Mouse (Mus musculus): Measurements from ENCODE around the gene Prkn. TPM values are rescaled to one million over a fixed set of nuclear protein-coding genes. Genes with fewer than 3 reads are reported as not detected.

Prkn gene
- polyA plus RNA-seq, 1 experiment: 28.0 TPM

DNA sequence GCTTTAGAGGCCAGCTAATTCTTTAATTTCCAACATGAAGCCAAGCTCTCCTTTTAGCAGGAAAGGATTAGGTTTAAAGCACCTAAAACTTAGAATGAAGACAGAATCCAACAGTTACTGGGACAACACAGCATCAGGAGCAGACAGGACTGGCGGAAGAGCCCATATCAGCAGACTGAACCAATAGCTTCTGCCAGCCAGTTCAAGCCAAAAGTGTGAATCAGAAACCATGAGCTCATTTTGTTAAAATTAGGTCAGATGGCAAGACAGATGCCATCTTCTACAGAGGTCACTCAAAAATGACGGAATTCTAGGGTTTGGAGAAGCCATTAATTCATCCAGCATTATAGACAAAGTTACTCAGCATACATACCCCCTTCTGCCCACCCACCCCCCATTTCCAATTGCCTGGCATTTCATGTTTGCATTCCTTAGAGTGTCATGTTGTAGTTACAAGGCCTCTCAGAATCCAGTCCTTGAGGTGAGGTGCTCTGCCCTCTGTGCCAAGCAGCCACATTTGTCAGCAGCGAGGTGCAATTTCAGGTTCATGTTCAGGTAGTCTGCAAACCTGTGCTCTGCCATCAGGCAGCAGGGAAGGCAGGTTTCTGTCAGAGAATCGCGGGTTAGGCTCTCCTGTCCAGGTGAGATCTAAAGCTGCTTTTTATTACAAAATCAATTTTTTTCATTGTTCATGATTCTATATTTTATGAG lies 1041.1 kb downstream of the Prkn start:
- no peak for DNase-seq (ENCODE audit: extremely low spot score in 1 of 2, low spot score in 1 of 2)

DNA sequence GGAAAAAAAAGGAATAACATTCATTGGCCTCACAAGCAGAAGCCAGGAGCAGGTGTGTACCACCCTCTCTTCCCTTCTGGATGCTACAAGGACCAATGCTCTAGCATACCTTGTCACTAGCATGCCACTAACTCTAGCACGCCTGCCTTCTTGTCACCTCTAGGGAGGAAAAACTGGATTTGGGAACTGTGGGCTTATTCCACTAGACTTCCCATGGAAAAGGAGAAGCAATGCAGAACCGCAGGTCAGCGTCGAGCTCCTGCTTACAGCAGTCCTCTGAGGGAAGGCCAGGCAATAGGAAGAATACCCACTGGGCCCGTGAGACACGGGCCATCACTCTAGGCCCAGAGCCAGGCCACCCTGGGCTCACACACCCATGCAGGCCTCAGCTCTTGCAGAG lies 1045.4 kb downstream of the Prkn start:
- no peak for DNase-seq (ENCODE audit: extremely low spot score in 1 of 2, low spot score in 1 of 2)

DNA sequence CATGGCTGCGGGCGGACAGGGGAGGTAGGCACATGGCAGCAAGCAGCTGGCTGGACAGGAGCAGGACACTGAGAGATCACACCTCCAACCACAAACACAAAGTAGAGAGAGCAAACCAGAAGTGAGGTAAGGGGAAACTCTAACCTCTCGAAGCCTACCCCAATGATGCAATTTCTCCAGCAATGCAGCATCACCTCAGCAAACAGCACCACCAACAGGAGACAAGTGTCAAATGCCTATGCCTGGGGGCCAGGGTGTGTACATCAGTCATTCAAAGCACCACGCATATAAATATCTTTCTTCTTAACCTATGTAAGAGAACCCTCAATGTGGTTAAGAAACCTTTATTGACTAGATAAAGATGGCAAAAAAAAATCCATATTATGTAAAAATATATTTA lies 1046.8 kb downstream of the Prkn start:
- DNase-seq (ENCODE audit: extremely low spot score in 1 of 2, low spot score in 1 of 2): no peak

GRCm38 (mm10) chr17:11887591-11888205 lies 1047.5 kb downstream of the Prkn start:
- DNase-seq (ENCODE audit: extremely low spot score in 1 of 2, low spot score in 1 of 2): no peak

DNA sequence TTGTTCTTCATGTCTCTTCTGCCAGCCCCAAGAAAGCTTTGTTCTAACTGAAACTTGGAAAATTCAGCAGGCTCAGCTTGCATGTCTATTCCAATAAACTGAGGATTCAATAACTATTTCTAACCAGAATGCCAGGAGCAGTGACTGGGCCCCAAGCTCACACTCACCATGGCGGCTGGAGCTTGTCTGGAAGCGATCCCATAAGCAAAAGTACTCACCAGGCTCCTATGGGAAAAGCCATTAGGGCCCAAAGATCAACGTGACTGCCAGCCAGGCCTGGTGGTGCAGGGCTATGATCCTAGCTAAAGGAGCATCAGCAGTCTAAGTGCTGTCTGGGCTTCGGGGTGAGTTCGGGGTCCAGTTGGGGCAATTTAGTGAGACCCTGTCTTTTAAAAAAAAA lies 1048.6 kb downstream of the Prkn start:
- no peak for DNase-seq (ENCODE audit: extremely low spot score in 1 of 2, low spot score in 1 of 2)

GRCm38 (mm10) chr17:11900300-11900699 lies 1060.1 kb downstream of the Prkn start:
- no peak for DNase-seq (ENCODE audit: extremely low spot score in 1 of 2, low spot score in 1 of 2)

DNA sequence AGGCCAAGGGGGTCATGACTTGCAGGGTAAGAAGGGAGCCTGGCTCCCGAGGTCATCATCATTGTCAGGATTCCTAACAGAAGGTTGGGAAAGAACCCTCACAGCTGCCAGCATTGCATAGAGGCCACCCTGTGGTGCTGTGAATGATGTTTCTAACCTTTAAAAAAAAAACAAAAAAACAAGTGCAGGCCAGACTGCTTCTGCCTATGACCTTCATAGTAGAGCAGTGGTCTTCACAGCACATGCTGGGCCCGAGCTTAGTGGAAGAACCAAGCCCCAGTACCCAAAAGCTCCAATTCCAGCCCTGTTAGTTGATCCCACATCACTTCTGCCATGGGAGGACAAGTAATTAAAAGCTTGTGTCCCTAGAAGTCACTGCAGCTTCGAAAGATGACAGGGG lies 1061.5 kb downstream of the Prkn start:
- DNase-seq (ENCODE audit: extremely low spot score in 1 of 2, low spot score in 1 of 2): no peak

- DNase-seq (ENCODE audit: extremely low spot score in 1 of 2, low spot score in 1 of 2): peak in 1 of 2 experiments; percentile 42
Measured at GRCm38 (mm10) chr17:11903001-11903400, 1062.8 kb downstream of the Prkn start.

DNA sequence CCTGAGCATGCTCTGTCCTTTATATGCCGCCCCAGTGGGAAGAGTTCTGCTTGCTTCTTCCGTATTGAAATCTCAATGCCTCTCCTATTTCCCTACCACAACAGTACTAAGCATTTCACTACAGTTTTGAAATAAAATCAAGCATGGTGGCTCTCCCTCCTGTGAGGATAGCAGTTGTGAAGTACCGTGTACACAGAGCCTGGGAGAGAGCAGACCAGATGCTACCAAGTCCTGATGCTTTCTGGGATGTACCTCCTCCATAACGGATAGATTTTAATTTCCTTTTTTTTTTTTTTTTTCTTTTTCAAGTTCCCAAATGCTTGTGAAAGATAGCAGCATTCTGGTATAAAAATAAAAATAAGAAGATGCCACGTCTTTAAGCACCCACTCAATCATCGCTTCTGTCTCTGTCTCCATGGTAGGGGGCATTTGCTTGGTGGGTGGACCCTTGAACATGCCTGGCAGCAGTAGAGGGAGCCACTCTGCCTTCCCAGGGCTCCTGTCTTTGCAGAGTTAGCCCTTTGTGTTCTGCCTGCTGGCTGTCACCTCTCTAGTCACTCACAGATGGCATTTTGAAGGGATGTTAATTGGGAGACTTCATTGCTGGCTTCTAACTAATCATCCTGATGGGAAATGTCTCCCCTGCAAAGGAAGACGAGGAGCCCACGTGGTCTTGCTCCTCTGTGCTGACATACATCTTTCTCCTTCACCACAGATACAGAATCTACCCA lies 1070.6 kb downstream of the Prkn start:
- no peak for DNase-seq (ENCODE audit: extremely low spot score in 1 of 2, low spot score in 1 of 2)

GRCm38 (mm10) chr17:11912136-11912535 lies 1072.0 kb downstream of the Prkn start:
- no peak for DNase-seq (ENCODE audit: extremely low spot score in 1 of 2, low spot score in 1 of 2)

DNA sequence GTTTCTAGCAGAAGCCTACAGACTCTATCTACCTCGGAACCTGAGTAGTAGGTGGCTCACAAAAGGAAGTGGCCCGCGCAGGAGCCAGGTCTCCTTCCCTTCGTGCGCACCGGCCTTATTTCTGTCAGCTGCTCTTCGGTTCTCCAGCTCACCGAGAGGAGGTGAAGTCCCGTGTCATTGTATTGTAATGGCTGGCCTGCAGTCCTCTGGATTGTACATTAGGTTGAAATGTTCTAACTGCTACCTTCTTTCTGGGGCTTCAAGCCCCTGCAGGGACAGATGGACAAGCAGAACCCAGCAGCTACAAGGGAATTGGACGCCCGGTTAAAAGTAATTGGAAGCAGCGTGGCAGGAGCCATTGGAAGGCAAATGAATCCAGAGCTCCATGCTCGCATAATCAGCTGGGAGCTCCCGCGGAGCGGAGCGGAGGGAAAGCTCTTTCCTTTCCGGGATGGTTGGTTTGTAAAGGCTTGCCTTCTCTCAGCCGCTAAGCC lies 1072.7 kb downstream of the Prkn start:
- peak in 1 of 2 experiments; percentile 51 for DNase-seq (ENCODE audit: extremely low spot score in 1 of 2, low spot score in 1 of 2)

DNA sequence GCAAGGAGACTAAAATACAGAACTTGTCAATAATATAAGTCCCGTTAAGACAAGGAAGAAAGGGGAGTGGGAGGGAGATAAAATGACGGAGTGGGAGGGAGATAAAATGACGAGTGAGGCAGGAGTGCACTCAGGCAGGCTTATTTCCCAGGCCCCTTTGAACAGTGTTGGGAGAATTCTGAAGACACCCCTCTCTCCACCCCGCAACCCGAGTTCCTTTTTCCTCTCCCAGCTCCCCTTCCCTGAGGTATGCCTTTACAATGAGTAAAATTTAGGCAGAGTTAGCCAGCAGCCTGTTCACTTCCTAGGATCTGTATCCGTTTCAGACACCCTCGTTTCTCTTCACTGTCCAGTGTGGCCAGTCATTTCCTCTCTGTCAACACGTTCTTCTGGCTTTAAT lies 1073.4 kb downstream of the Prkn start:
- no peak for DNase-seq (ENCODE audit: extremely low spot score in 1 of 2, low spot score in 1 of 2)

DNA sequence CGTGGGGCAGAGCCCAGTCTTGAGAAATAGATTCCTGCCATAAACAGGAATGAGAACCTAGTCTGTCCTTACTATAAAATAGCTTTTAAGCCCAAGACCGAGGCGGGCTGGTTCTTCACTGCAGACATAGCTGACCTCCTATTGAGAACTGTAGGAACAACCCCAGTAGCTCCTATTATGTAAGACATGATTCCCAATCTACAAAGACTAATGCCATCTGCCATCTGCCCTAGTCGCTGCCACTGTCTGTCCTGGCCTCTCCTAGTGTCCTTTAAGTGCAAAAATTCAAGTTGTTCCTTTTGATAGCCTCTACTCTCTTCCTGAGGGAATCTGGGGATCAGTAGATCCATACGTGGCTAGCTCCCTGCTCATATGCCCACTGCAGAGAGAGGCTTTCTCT lies 1074.3 kb downstream of the Prkn start:
- DNase-seq (ENCODE audit: extremely low spot score in 1 of 2, low spot score in 1 of 2): no peak

GRCm38 (mm10) chr17:11918123-11918801 lies 1078.1 kb downstream of the Prkn start:
- peak in 1 of 2 experiments; percentile 69 for DNase-seq (ENCODE audit: extremely low spot score in 1 of 2, low spot score in 1 of 2)

GRCm38 (mm10) chr17:11919581-11919980 lies 1079.4 kb downstream of the Prkn start:
- DNase-seq (ENCODE audit: extremely low spot score in 1 of 2, low spot score in 1 of 2): no peak

- DNase-seq (ENCODE audit: extremely low spot score in 1 of 2, low spot score in 1 of 2): peak; percentile 24 to 79
Measured at GRCm38 (mm10) chr17:11921026-11921425, 1080.8 kb downstream of the Prkn start.

DNA sequence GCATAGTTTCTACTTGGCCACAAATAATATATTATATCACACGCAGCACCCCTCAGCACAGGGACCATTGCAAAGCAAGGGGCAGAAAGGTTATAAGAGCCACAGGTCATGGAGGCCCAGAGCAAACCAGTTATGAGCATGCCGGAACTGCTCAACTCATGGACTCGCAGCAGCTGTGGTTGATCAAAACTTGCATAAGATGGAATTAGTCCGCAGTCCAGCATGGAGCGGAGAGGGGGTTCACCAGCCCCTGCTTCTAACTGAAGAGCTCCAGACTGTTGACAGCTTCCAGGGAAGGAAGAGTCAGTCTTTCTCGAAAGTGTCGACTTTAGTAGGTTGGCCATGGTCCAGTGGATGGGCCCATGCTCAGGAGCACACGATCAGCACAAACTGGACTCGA lies 1083.8 kb downstream of the Prkn start:
- DNase-seq (ENCODE audit: extremely low spot score in 1 of 2, low spot score in 1 of 2): no peak

- DNase-seq (ENCODE audit: extremely low spot score in 1 of 2, low spot score in 1 of 2): no peak
Measured at GRCm38 (mm10) chr17:11926865-11927386, 1086.7 kb downstream of the Prkn start.

DNA sequence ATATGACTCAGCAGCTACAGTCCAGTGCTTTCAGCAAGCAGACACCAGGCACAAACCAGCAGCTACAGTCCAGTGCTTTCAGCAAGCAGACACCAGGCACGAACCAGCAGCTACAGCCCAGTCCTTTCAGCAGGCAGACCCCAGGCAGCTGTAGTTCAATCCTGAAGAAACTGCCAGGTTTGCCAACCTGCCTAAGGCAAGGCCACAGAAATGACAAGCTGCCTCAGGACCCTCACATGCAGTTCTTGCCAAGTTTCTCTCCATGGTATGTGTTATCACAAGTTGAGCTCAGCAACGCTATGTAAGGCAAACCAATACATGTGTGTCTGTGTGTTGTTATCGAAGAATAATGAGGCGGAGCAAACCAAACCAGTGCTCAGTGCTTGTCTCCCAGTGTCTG lies 1091.5 kb downstream of the Prkn start:
- no peak for DNase-seq (ENCODE audit: extremely low spot score in 1 of 2, low spot score in 1 of 2)

DNA sequence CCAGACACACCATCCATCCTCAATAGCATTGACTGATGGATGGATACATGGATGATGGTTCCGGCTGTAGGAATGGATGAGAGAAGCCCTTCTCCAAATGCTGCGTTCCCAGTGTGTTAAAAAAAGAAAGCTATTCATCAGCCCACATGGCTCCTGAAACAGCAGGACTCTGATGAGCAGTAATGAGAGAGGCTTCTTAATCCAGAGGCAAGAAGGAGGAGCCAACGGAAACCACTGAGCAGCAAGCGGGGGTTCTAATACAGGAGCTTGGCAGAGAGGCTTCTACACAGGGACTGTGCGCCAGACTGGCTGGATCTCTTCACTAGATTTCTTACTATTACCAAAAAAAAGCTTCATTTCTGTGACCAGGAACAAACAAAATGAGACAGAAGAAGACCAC lies 1093.6 kb downstream of the Prkn start:
- DNase-seq (ENCODE audit: extremely low spot score in 1 of 2, low spot score in 1 of 2): peak in 1 of 2 experiments; percentile 50

GRCm38 (mm10) chr17:11947436-11947835 lies 1107.3 kb downstream of the Prkn start:
- DNase-seq (ENCODE audit: extremely low spot score in 1 of 2, low spot score in 1 of 2): no peak

All from frontal cortex, adult 2 months (tissue).